Mouse (Mus musculus): ENCODE measurements around the gene Galp. TPM values are rescaled to one million over a fixed set of nuclear protein-coding genes. Genes with fewer than 3 reads are reported as not detected.
"Not testable (repeated sequence)": the region's sequence is repeated elsewhere in the genome, so short reads cannot be mapped to it uniquely, and the experiment has no call there.

Gene Galp
- polyA plus RNA-seq, 1 experiment: not detected

GRCm38 (mm10) chr7:6204200-6204599 lies 7.3 kb downstream of the Galp start:
- H3K27me3 ChIP-seq (ENCODE audit: control insufficient read depth, insufficient read depth, insufficient read length): no peaks in the 10 kb centered on the region
- no peak overlapping the region for H3K4me3 ChIP-seq
- no peaks in the 10 kb centered on the region for H3K79me2 ChIP-seq (ENCODE audit: control insufficient read depth, insufficient read depth)
- TF ChIP-seq USF1 (IDR thresholded peaks at IDR 0.05; ENCODE audit: low read depth) (no peak), SRF (IDR thresholded peaks at IDR 0.05; ENCODE audit: control insufficient read depth, insufficient read length, low read depth) (no peak), POLR2A (IDR thresholded peaks at IDR 0.05; ENCODE audit: insufficient read length, low read depth) (no peak), MAX (IDR thresholded peaks at IDR 0.05; ENCODE audit: low read depth) (no peak)
- H3K36me3 ChIP-seq (ENCODE audit: control insufficient read depth, insufficient read depth): no peaks in the 10 kb centered on the region
- no peak overlapping the region for H3K4me2 ChIP-seq (ENCODE audit: low read depth)
- H3ac ChIP-seq (ENCODE audit: control insufficient read depth, insufficient read length): no peak overlapping the region

DNA sequence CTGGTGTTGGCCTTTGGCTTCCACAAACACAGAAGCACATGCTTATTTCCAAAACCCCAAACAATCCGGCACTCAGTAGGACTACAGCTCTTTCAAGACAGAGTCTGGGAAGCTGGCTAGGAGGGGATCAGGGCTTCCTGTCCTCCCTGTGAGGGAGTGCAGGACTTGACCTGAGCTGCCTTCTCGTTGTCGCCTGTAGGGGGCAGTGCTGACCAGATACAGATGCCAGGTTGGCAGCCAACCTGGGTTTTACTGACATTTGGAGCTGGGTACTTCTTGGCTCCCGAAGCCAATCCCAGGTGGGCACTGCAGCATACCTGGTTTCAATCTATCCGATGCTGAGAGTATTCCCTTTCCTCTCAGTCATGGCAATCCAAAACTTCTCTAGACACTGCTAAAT lies 16.3 kb downstream of the Galp start:
- Histone ChIP-seq H3ac (ENCODE audit: control insufficient read depth, insufficient read length) (no peak overlapping the region), H3K4me3 (no peak overlapping the region), H3K79me2 (ENCODE audit: control insufficient read depth, insufficient read depth) (no peaks in the 10 kb centered on the region), H3K27me3 (ENCODE audit: control insufficient read depth, insufficient read depth, insufficient read length) (no peaks in the 10 kb centered on the region), H3K36me3 (ENCODE audit: control insufficient read depth, insufficient read depth) (no peaks in the 10 kb centered on the region), H3K4me2 (ENCODE audit: low read depth) (no peak overlapping the region)
- TF ChIP-seq POLR2AphosphoS2 (IDR thresholded peaks at IDR 0.05; ENCODE audit: insufficient read length, low read depth) (no peak), USF1 (IDR thresholded peaks at IDR 0.05; ENCODE audit: low read depth) (no peak), MYOG (IDR thresholded peaks at IDR 0.05; ENCODE audit: control insufficient read depth in 1 of 3, insufficient read depth in 1 of 3, insufficient read length in 2 of 3, low read depth in 2 of 3) (no peak), SRF (IDR thresholded peaks at IDR 0.05; ENCODE audit: control insufficient read depth, insufficient read length, low read depth) (no peak), MYOD1 (IDR thresholded peaks at IDR 0.05; ENCODE audit: control insufficient read depth in 1 of 3, insufficient read length in 2 of 3, low read depth in 2 of 3) (no peak), TCF12 (IDR thresholded peaks at IDR 0.05; ENCODE audit: insufficient read depth, poor library complexity, severe bottlenecking) (no peak), TCF3 (IDR thresholded peaks at IDR 0.05; ENCODE audit: insufficient read length, low read depth) (no peak), CEBPB (IDR thresholded peaks at IDR 0.05; ENCODE audit: insufficient read depth, poor library complexity, severe bottlenecking) (no peak), POLR2A (IDR thresholded peaks at IDR 0.05; ENCODE audit: insufficient read length, low read depth) (no peak), E2F4 (IDR thresholded peaks at IDR 0.05; ENCODE audit: insufficient read depth) (no peak), MAX (IDR thresholded peaks at IDR 0.05; ENCODE audit: low read depth) (no peak), REST (IDR thresholded peaks at IDR 0.05; ENCODE audit: insufficient read depth, insufficient read length) (no peak)

DNA sequence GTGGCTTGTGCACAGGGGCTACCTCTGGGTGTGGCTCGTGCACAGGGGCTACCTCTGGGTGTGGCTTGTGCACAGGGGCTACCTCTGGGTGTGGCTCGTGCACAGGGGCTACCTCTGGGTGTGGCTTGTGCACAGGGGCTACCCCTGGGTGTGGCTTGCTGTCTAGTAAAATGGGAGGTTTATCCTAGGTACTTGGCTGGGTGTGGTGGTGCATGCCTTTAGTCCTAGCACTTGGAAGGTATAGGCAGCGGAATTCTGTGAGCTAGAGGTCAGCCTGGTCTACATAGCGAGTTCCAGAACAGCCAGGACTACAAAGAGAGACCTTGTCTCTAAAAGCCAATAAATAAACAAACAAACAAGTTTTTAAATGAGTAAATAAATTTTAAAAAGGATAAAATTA lies 17.8 kb downstream of the Galp start:
- not testable (repeated sequence) for H3K79me2 ChIP-seq (ENCODE audit: control insufficient read depth, insufficient read depth); H3K4me3 ChIP-seq; H3K36me3 ChIP-seq (ENCODE audit: control insufficient read depth, insufficient read depth); H3ac ChIP-seq (ENCODE audit: control insufficient read depth, insufficient read length); H3K27me3 ChIP-seq (ENCODE audit: control insufficient read depth, insufficient read depth, insufficient read length); H3K4me2 ChIP-seq (ENCODE audit: low read depth)

DNA sequence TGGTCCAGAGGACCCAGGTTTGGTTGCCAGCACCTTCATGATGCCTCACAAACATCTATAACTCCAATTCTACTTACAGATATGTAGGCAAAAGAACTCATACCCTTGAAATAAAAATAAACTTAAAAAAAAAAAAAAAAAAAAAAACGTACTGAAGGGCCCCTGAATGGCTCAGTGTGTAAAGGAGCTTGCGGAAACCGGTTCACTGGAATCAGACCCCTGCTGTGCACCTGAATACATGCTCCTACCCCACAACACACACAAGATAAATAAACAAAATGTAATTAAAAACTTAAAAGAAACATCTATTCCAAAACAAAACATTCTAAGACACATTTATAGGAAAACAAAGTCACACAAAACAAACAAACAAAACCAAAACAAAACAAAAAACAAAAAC lies 23.3 kb downstream of the Galp start:
- Histone ChIP-seq H3K36me3 (ENCODE audit: control insufficient read depth, insufficient read depth) (no peaks in the 10 kb centered on the region), H3ac (ENCODE audit: control insufficient read depth, insufficient read length) (no peak overlapping the region), H3K27me3 (ENCODE audit: control insufficient read depth, insufficient read depth, insufficient read length) (no peaks in the 10 kb centered on the region), H3K4me2 (ENCODE audit: low read depth) (no peak overlapping the region), H3K4me3 (no peak overlapping the region), H3K79me2 (ENCODE audit: control insufficient read depth, insufficient read depth) (no peaks in the 10 kb centered on the region)
- TF ChIP-seq POLR2AphosphoS2 (IDR thresholded peaks at IDR 0.05; ENCODE audit: insufficient read length, low read depth) (no peak), TCF3 (IDR thresholded peaks at IDR 0.05; ENCODE audit: insufficient read length, low read depth) (no peak), USF1 (IDR thresholded peaks at IDR 0.05; ENCODE audit: low read depth) (no peak), MYOG (IDR thresholded peaks at IDR 0.05; ENCODE audit: control insufficient read depth in 1 of 3, insufficient read depth in 1 of 3, insufficient read length in 2 of 3, low read depth in 2 of 3) (no peak), E2F4 (IDR thresholded peaks at IDR 0.05; ENCODE audit: insufficient read depth) (no peak), SRF (IDR thresholded peaks at IDR 0.05; ENCODE audit: control insufficient read depth, insufficient read length, low read depth) (no peak), TCF12 (IDR thresholded peaks at IDR 0.05; ENCODE audit: insufficient read depth, poor library complexity, severe bottlenecking) (no peak), REST (IDR thresholded peaks at IDR 0.05; ENCODE audit: insufficient read depth, insufficient read length) (no peak), MAX (IDR thresholded peaks at IDR 0.05; ENCODE audit: low read depth) (no peak), POLR2A (IDR thresholded peaks at IDR 0.05; ENCODE audit: insufficient read length, low read depth) (no peak), CEBPB (IDR thresholded peaks at IDR 0.05; ENCODE audit: insufficient read depth, poor library complexity, severe bottlenecking) (no peak), MYOD1 (IDR thresholded peaks at IDR 0.05; ENCODE audit: control insufficient read depth in 1 of 3, insufficient read length in 2 of 3, low read depth in 2 of 3) (no peak)

DNA sequence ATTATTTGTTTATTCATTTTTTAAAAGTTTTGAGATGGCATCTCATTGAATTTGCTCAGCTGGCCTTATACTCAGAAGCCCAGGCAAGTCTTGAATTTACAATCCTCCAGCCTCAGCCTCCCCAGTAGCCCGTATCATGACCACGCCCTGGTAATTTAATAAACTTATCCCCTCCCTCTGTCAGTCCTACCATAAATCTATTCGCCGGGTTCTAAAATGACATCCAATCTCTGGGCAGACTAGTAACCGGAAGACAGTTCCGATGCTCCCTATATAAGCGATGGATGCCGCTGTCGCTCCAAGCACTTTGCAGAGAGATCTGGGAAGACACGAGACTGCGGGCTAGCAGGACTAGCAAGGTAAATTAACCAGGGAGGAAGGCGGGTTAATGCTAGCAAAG lies 25.1 kb downstream of the Galp start, which contains the start of gene Zscan5b:
TSS of gene Zscan5b (plus strand) at position 301 of the 400 bp plus-strand sequence.
- H3K36me3 ChIP-seq (ENCODE audit: control insufficient read depth, insufficient read depth): no peaks in the 10 kb centered on the region
- no peak within 1 kb of the TSS for H3ac ChIP-seq (ENCODE audit: control insufficient read depth, insufficient read length)
- TF ChIP-seq TCF12 (IDR thresholded peaks at IDR 0.05; ENCODE audit: insufficient read depth, poor library complexity, severe bottlenecking) (no peak), TCF3 (IDR thresholded peaks at IDR 0.05; ENCODE audit: insufficient read length, low read depth) (no peak), MAX (IDR thresholded peaks at IDR 0.05; ENCODE audit: low read depth) (no peak), SRF (IDR thresholded peaks at IDR 0.05; ENCODE audit: control insufficient read depth, insufficient read length, low read depth) (no peak), E2F4 (IDR thresholded peaks at IDR 0.05; ENCODE audit: insufficient read depth) (no peak), USF1 (IDR thresholded peaks at IDR 0.05; ENCODE audit: low read depth) (no peak), POLR2AphosphoS2 (IDR thresholded peaks at IDR 0.05; ENCODE audit: insufficient read length, low read depth) (no peak), MYOG (IDR thresholded peaks at IDR 0.05; ENCODE audit: control insufficient read depth in 1 of 3, insufficient read depth in 1 of 3, insufficient read length in 2 of 3, low read depth in 2 of 3) (no peak), CEBPB (IDR thresholded peaks at IDR 0.05; ENCODE audit: insufficient read depth, poor library complexity, severe bottlenecking) (no peak), REST (IDR thresholded peaks at IDR 0.05; ENCODE audit: insufficient read depth, insufficient read length) (no peak), POLR2A (IDR thresholded peaks at IDR 0.05; ENCODE audit: insufficient read length, low read depth) (no peak), MYOD1 (IDR thresholded peaks at IDR 0.05; ENCODE audit: control insufficient read depth in 1 of 3, insufficient read length in 2 of 3, low read depth in 2 of 3) (no peak)
- no peak within 1 kb of the TSS for H3K4me3 ChIP-seq
- no peaks in the 10 kb centered on the region for H3K27me3 ChIP-seq (ENCODE audit: control insufficient read depth, insufficient read depth, insufficient read length)
- H3K4me2 ChIP-seq (ENCODE audit: low read depth): no peak within 1 kb of the TSS
- no peaks in the 10 kb centered on the region for H3K79me2 ChIP-seq (ENCODE audit: control insufficient read depth, insufficient read depth)

- H3K4me3 ChIP-seq; H3ac ChIP-seq (ENCODE audit: control insufficient read depth, insufficient read length); H3K36me3 ChIP-seq (ENCODE audit: control insufficient read depth, insufficient read depth); H3K79me2 ChIP-seq (ENCODE audit: control insufficient read depth, insufficient read depth); H3K4me2 ChIP-seq (ENCODE audit: low read depth); H3K27me3 ChIP-seq (ENCODE audit: control insufficient read depth, insufficient read depth, insufficient read length): not testable (repeated sequence)
Observed at GRCm38 (mm10) chr7:6228491-6228890, 31.6 kb downstream of the Galp start.
